Mouse (Mus musculus) C2C12 (cell line): Measurements from ENCODE around the gene Atp1b1.

Experiments used
- CTCF ChIP-seq: IDR thresholded peaks from one replicate; pipeline ENCODE4 v1.5.1; 2011; ENCODE audit not compliant: control insufficient read depth, insufficient read depth, insufficient read length
- MAX ChIP-seq: IDR thresholded peaks from one replicate; pipeline ENCODE4 v1.6.1; 2011; ENCODE audit warnings: mild to moderate bottlenecking, control low read depth

DNA sequence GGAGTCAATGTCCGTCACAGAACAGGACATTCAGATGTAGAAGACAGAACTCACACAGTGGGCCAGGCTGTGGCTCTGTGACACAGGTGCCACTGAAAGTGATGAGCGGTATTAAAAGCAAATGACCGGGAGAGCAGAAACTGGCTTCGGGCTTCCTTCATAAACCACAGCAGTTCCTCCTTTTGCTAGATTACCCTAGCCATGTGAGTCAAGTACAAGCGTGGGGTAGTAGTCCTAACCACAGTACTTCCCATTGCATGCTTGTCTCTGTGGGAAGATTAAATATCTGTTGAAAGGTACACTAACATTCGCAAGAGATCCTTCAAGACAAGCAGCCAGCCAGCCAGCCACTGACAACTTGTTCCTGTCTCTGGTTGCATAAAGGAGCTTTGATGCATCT is 17.9 kb downstream of the Atp1b1 start:
- no peak for TF ChIP-seq CTCF
- TF ChIP-seq MAX: no peak
